Mouse (Mus musculus) spleen, adult 2 months (tissue): Measurements from ENCODE around the gene Gm9837.

ENCODE experiments used
- CTCF ChIP-seq: fragments of 200-500 bp; IDR thresholded peaks from 2 replicates; pipeline ENCODE4 v1.5.1; 2011; ENCODE audit warnings: mild to moderate bottlenecking, inconsistent platforms; ENCODE audit not compliant: insufficient read depth, insufficient read length, insufficient replicate concordance; ENCODE audit errors: extremely low read depth
- POLR2A ChIP-seq: fragments of 200-500 bp; IDR thresholded peaks from 2 replicates; pipeline ENCODE4 v1.6.1; 2011; ENCODE audit warnings: low read depth, low read length, inconsistent platforms

DNA sequence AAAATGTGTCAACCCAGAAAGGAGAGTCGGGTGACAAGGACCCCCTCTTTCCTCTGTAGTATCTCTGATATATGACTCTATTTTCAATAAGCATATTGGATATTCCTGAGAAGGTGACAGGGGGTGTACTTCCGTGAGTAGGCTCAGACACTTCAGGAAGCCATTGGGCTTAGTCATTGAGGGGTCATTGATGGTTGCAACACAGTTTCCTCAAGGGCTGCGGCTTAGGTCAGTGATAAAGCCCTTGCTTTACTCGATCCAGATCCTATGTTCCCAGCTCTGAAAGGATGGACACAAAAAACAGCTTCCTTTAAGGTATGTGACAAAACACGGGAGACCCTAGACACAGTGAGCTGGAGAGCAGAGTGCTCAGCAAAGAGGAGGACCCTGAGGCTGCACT lies 33.5 kb upstream of the Gm9837 start:
- no peak for TF ChIP-seq CTCF
- no peak for TF ChIP-seq POLR2A
